Mouse (Mus musculus) liver, embryonic 14.5 days (tissue): ENCODE data around the gene Nebl. TPM values are rescaled to one million over a fixed set of nuclear protein-coding genes. Genes with fewer than 3 reads are reported as not detected.

Experiments used
- ATAC-seq: fragments of 200-750 bp; cut with Nextera tagmentation; 2 replicates; pipeline ENCODE4 v1.8.0; 2017; ENCODE audit warnings: moderate number of reproducible peaks, mild to moderate bottlenecking, moderate library complexity; ENCODE audit not compliant: insufficient read depth
- DNase-seq, 3 experiments: peaks; one replicate each; pipeline ENCODE4 v3.0.0-alpha.2; 2012 to 2013; ENCODE audit warnings: low read depth in 3 of 3, low spot score in 3 of 3
- H3K27ac ChIP-seq: fragments of 300-500 bp; sonication (generic); 2 replicates; pipeline ENCODE4 v1.5.1; 2014; ENCODE audit warnings: moderate library complexity, mild to moderate bottlenecking, control low read depth, inconsistent platforms
- H3K27me3 ChIP-seq: fragments of 300-500 bp; sonication (generic); 2 replicates; pipeline ENCODE4 v1.6.1; 2014; ENCODE audit warnings: mild to moderate bottlenecking, low read length, moderate library complexity; ENCODE audit not compliant: control insufficient read depth, insufficient read depth
- H3K36me3 ChIP-seq: fragments of 300-500 bp; sonication (generic); replicated peaks from 2 replicates; pipeline ENCODE4 v1.6.1; 2014; ENCODE audit warnings: low read depth; ENCODE audit not compliant: control insufficient read depth, insufficient read depth
- H3K4me1 ChIP-seq, 2 experiments: fragments of 200-500 bp in 1 of 2; fragments of 300-500 bp in 1 of 2; sonication (generic) in 1 of 2; replicated peaks; 2 replicates each; pipeline ENCODE4 v1.6.1; 2012 to 2014; ENCODE audit warnings: antibody characterized with exemption in 1 of 2, inconsistent platforms in 1 of 2, low read length in 1 of 2; ENCODE audit not compliant: control insufficient read depth in 2 of 2, insufficient read depth in 2 of 2
- H3K4me2 ChIP-seq: fragments of 300-500 bp; sonication (generic); 2 replicates; pipeline ENCODE4 v1.6.1; 2014; ENCODE audit warnings: low read depth, mild to moderate bottlenecking, control low read depth, moderate library complexity
- H3K4me3 ChIP-seq, 2 experiments: fragments of 200-500 bp in 1 of 2; fragments of 300-500 bp in 1 of 2; sonication (generic) in 1 of 2; 2 replicates each; pipeline ENCODE4 v1.5.1; 2012 to 2014; ENCODE audit warnings: low read depth in 2 of 2, low read length in 2 of 2, mild to moderate bottlenecking in 2 of 2, control low read depth in 1 of 2, inconsistent platforms in 1 of 2, moderate library complexity in 1 of 2; ENCODE audit not compliant: insufficient read depth in 1 of 2
- H3K9ac ChIP-seq: fragments of 300-500 bp; sonication (generic); replicated peaks from 2 replicates; pipeline ENCODE4 v1.6.1; 2014; ENCODE audit warnings: mild to moderate bottlenecking, control low read depth, moderate library complexity
- H3K9me3 ChIP-seq: fragments of 300-500 bp; sonication (generic); 2 replicates; pipeline ENCODE4 v1.6.1; 2016; ENCODE audit warnings: low read length, mixed read lengths; ENCODE audit not compliant: control insufficient read depth
- CTCF ChIP-seq: IDR thresholded peaks from 2 replicates; pipeline ENCODE4 v1.5.1; 2016; ENCODE audit warnings: antibody characterized with exemption, low read depth, control low read depth
- EP300 ChIP-seq: IDR thresholded peaks from 2 replicates; pipeline ENCODE4 v1.6.1; 2016; ENCODE audit warnings: antibody characterized with exemption, low read depth
- WGBS: fragments of 180-500 bp; shearing (Covaris S2); extraction: QIAGEN DNeasy Blood & Tissue Kit; methylation state at CpG from one replicate; pipeline ENCODE4 v1.1.7; 2014; ENCODE audit not compliant: insufficient replicate concordance; 5-methylcytosine and 5-hydroxymethylcytosine counted together
- polyA plus RNA-seq, 2 experiments: library from polyadenylated mRNA; depleted of rRNA in 1 of 2; stranded (reverse) in 1 of 2; unstranded in 1 of 2; fragments of >200 nt; fragmentation: Nextera tagmentation in 1 of 2; extraction: Ambion mirVana in 1 of 2; gene quantifications; 2 replicates each; pipeline versions ENCODE4 v1.2.1 to v1.2.3; 2012 to 2014

Gene Nebl
- polyA plus RNA-seq, 2 experiments = 0.21 to 0.22 TPM

GRCm38 (mm10) chr2:17391389-17391788, 339.9 kb downstream of the Nebl start:
- H3K4me1 ChIP-seq = no peaks in the 10 kb centered on the region
- no peak overlapping the region for H3K9ac ChIP-seq
- no peaks in the 10 kb centered on the region for H3K9me3 ChIP-seq
- no peak overlapping the region for H3K4me2 ChIP-seq
- H3K4me3 ChIP-seq = no peak overlapping the region
- no peaks in the 10 kb centered on the region for H3K36me3 ChIP-seq
- ATAC-seq = no peak
- TF ChIP-seq CTCF = no peak
- no peak for TF ChIP-seq EP300
- no peak for DNase-seq
- WGBS = 59% methylated on average over 5 of the region's 5 CpGs
- H3K27me3 ChIP-seq = no peaks in the 10 kb centered on the region
- H3K27ac ChIP-seq = no peak overlapping the region

- no peak overlapping the region for H3K9ac ChIP-seq
Measured at GRCm38 (mm10) chr2:17390513-17391200, 340.6 kb downstream of the Nebl start.

GRCm38 (mm10) chr2:17389886-17390285, 341.4 kb downstream of the Nebl start:
- no peaks in the 10 kb centered on the region for H3K27me3 ChIP-seq
- H3K4me1 ChIP-seq = no peaks in the 10 kb centered on the region
- WGBS = 78% methylated on average over 2 of the region's 2 CpGs
- TF ChIP-seq CTCF = no peak
- no peak for TF ChIP-seq EP300
- DNase-seq (no peak), ATAC-seq (no peak)
- H3K27ac ChIP-seq = no peak overlapping the region
- no peak overlapping the region for H3K4me2 ChIP-seq
- no peak overlapping the region for H3K4me3 ChIP-seq
- no peaks in the 10 kb centered on the region for H3K36me3 ChIP-seq
- H3K9ac ChIP-seq = no peak overlapping the region
- no peaks in the 10 kb centered on the region for H3K9me3 ChIP-seq

More at GRCm38 (mm10) chr2:17390513-17391200, 340.6 kb downstream of the Nebl start:
- Histone ChIP-seq H3K4me3 (no peak overlapping the region), H3K27ac (no peak overlapping the region), H3K4me1 (no peaks in the 10 kb centered on the region), H3K36me3 (no peaks in the 10 kb centered on the region), H3K9me3 (no peaks in the 10 kb centered on the region), H3K4me2 (no peak overlapping the region), H3K27me3 (no peaks in the 10 kb centered on the region)
- no peak for ATAC-seq
- no peak for DNase-seq
- 64% methylated on average over 7 of the region's 7 CpGs for WGBS
- TF ChIP-seq EP300 (no peak), CTCF (no peak)

- no peak for TF ChIP-seq CTCF
- TF ChIP-seq EP300 = no peak
- no peak overlapping the region for H3K27ac ChIP-seq
- no peaks in the 10 kb centered on the region for H3K27me3 ChIP-seq
- WGBS = 64% methylated on average over 4 of the region's 4 CpGs
- H3K4me1 ChIP-seq = no peaks in the 10 kb centered on the region
- ATAC-seq (no peak), DNase-seq (no peak)
- no peak overlapping the region for H3K9ac ChIP-seq
- H3K9me3 ChIP-seq = no peaks in the 10 kb centered on the region
- H3K4me3 ChIP-seq = no peak overlapping the region
- H3K36me3 ChIP-seq = no peaks in the 10 kb centered on the region
- H3K4me2 ChIP-seq = no peak overlapping the region
Measured at GRCm38 (mm10) chr2:17389379-17389778, 341.9 kb downstream of the Nebl start.

GRCm38 (mm10) chr2:17382227-17382626, 349.0 kb downstream of the Nebl start:
- H3K27ac ChIP-seq = no peak overlapping the region
- DNase-seq = no peak
- no peaks in the 10 kb centered on the region for H3K4me1 ChIP-seq
- no peak overlapping the region for H3K9ac ChIP-seq
- no peak overlapping the region for H3K4me3 ChIP-seq
- no peak for TF ChIP-seq CTCF
- TF ChIP-seq EP300 = no peak
- H3K36me3 ChIP-seq = no peaks in the 10 kb centered on the region
- ATAC-seq = no peak
- no peak overlapping the region for H3K4me2 ChIP-seq
- H3K27me3 ChIP-seq = no peaks in the 10 kb centered on the region
- H3K9me3 ChIP-seq = no peaks in the 10 kb centered on the region
- WGBS = 72% methylated on average over 1 of the region's 1 CpGs
